Mouse (Mus musculus) left cerebral cortex, adult 2 months (tissue): ENCODE measurements around the gene Tgfbr2. TPM values are rescaled to one million over a fixed set of nuclear protein-coding genes. Genes with fewer than 3 reads are reported as not detected.

Experiments
- DNase-seq, 2 experiments: peaks; one replicate each; pipeline ENCODE4 v3.0.0; 2021 to 2022; ENCODE audit warnings: low spot score in 2 of 2, mixed read lengths in 1 of 2; ENCODE audit errors: extremely low spot score in 1 of 2
- H3K27ac ChIP-seq: fragments of 200-600 bp; 2 replicates; pipeline ENCODE4 v1.8.1; 2022
- H3K4me3 ChIP-seq: fragments of 200-600 bp; 2 replicates; pipeline ENCODE4 v1.8.1; 2022
- CTCF ChIP-seq: fragments of 200-600 bp; IDR thresholded peaks from 2 replicates; pipeline ENCODE4 v1.8.1; 2022; ENCODE audit warnings: antibody characterized with exemption, mild to moderate bottlenecking, moderate library complexity
- intact Hi-C: fragments of 180-260 bp; cut with DNase I; formaldehyde crosslinking; loops from one replicate; pipeline ENCODE4 v1.15.1; 2025
- total RNA-seq, 2 experiments: library from RNA; stranded (reverse); gene quantifications; 2 replicates each; pipeline ENCODE4 v1.2.3; 2021

Gene Tgfbr2
- total RNA-seq, 2 experiments from 2014 or later = 10.3 to 12.6 TPM

GRCm38 (mm10) chr9:116214296-116214695, 39.1 kb upstream of the Tgfbr2 start:
- no peak for TF ChIP-seq CTCF
- no peak overlapping the region for H3K4me3 ChIP-seq
- no peak for DNase-seq
- intact Hi-C loops = no loop called here
- no peak overlapping the region for H3K27ac ChIP-seq

DNA sequence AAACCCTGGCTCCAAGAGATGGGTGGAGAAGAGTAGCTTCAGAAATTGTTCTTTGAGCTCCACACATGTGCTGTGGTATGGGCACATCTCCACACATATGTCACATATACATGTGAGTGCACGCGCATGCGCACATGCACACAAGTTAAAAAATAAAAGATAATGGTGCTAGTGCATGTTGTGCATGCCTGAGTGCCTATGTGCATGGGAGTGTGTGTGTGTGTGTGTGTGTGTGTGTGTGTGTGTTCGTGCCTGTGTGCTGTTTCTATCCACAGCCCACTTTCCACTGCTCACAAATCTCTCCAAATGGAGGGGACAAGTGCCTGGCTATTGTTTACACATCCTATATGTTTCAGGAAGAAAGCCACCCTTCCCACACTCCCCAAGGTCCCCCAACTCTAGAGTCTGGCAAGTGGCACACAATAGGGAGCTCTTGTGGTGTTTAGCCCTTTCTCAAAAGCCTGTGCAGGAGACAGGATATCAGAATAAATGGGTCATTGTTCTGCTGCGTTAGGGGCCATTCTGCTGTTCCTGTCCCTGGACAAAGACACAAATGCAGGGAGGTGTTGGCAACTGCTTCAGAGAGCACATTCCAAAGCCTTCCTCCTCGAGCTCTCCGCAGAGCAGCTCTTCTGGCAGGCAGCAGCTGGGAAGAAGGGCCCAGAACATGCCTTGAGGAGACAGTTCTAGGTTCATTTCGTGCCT, 37.9 kb upstream of the Tgfbr2 start:
- no peak overlapping the region for H3K4me3 ChIP-seq
- no peak for DNase-seq
- H3K27ac ChIP-seq = no peak overlapping the region
- no peak for TF ChIP-seq CTCF
- intact Hi-C loops = no loop called here

DNA sequence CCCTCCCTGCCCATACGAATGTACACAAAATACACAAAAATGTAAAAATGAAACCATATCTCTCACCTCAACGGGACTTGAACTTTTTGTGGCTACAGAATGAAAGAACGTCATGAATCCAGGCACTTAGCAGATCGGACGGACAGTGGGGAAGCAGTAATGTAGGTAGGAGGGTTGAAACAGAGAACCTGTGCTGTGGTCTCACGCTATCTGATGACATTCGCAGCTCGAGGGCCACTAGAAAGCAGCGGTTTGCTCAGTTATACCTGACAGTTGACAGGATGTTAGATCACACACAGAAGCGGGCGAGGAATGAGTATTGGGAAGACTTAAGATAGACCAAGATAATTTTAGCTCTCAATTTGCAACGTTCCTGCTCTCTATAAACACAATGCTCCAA, 36.9 kb upstream of the Tgfbr2 start:
- no peak overlapping the region for H3K4me3 ChIP-seq
- intact Hi-C loops = no loop called here
- no peak for DNase-seq
- no peak for TF ChIP-seq CTCF
- H3K27ac ChIP-seq = no peak overlapping the region

DNA sequence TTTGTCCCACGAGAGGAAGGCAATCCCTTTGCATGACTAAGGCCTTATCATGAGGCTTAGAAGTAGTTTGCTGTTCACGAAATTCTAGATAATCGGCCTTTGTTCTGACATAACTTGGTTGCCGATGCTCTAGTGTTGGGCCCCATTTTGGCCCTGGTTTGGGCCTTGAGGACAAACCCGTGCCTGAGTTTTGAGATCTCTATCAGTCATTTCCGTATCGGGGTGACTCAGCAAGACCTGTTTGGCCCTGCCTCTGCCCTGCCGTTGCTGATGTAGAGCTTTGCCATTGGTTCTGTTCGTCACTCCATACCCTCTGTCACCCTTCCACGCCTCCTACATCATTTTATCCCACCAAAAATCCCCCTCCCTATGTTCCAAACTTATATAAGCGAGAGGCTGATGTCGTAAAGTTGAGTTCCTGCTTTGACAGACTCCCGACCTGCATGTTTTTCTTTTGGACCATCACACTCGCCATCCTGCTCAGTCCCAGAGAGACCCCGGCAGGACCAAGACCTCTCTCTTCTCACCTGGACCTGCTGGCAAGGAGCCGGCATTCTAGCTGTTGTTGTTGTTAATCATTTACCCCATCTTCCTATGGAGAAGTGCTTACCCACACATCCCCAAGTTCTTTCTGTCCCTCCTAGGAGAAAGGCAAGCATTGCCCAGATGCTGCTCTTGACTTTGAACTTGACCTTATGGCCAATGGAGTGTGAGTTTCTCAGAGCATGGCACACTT, 33.2 kb upstream of the Tgfbr2 start:
- intact Hi-C loops = no loop called here
- TF ChIP-seq CTCF = no peak
- Histone ChIP-seq H3K27ac (no peak overlapping the region), H3K4me3 (no peak overlapping the region)
- no peak for DNase-seq

- H3K4me3 ChIP-seq = no peak overlapping the region
- no peak for DNase-seq
- TF ChIP-seq CTCF = no peak
- intact Hi-C loops = no loop called here
- H3K27ac ChIP-seq = no peak overlapping the region
Observed at GRCm38 (mm10) chr9:116206901-116207300, 31.7 kb upstream of the Tgfbr2 start.

DNA sequence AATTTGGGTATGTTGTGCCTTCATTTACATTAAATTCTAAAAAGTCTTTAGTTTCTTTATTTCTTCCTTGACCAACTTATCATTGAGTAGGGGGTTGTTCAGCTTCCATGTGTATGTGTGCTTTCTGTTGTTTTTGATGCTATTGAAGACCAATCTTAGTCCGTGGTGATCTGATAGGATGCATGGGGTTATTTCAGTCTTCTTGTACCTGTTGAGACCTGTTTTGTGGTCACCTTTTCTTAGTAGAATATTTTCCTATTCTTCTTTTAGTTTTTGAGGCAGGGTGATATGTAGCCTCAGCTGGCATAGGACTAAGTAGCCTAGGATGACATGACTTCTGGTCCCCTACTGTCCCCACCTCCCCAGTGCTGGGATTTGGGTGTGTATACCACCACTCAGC, 28.5 kb upstream of the Tgfbr2 start:
- no peak for TF ChIP-seq CTCF
- H3K27ac ChIP-seq = no peak overlapping the region
- no peak for DNase-seq
- intact Hi-C loops = loop anchor here (1.0 kb wide), 1 partner anchor 46 kb away; no protein-coding TSS in a partner anchor
- no peak overlapping the region for H3K4me3 ChIP-seq

DNA sequence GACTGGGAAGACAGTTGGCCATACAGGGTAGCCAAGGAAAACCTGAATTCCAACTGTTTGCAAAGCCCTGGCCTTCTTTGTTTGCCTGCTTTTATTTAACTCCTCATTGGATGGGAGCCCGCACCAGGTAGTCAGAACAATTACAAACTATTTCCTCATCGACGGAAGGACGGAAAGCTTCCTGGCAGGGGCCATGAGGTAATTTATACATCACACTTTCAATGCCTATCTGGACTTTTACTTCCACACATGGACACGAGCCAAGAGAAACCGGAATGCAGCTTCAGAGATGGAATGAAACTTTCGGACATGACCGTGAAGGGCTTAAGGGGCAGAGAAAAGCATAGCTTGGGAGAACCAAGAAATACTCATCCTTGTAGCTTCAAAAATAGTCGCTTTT, 24.0 kb upstream of the Tgfbr2 start:
- TF ChIP-seq CTCF = no peak
- intact Hi-C loops = no loop called here
- Histone ChIP-seq H3K4me3 (no peak overlapping the region), H3K27ac (no peak overlapping the region)
- DNase-seq = no peak

- intact Hi-C loops = no loop called here
- H3K4me3 ChIP-seq = no peak overlapping the region
- no peak overlapping the region for H3K27ac ChIP-seq
- no peak for DNase-seq
- TF ChIP-seq CTCF = no peak
Observed at GRCm38 (mm10) chr9:116198488-116198887, 23.3 kb upstream of the Tgfbr2 start.

- intact Hi-C loops = no loop called here
- no peak for TF ChIP-seq CTCF
- Histone ChIP-seq H3K4me3 (no peak overlapping the region), H3K27ac (no peak overlapping the region)
- no peak for DNase-seq
Observed at GRCm38 (mm10) chr9:116197491-116198170, 22.5 kb upstream of the Tgfbr2 start.

DNA sequence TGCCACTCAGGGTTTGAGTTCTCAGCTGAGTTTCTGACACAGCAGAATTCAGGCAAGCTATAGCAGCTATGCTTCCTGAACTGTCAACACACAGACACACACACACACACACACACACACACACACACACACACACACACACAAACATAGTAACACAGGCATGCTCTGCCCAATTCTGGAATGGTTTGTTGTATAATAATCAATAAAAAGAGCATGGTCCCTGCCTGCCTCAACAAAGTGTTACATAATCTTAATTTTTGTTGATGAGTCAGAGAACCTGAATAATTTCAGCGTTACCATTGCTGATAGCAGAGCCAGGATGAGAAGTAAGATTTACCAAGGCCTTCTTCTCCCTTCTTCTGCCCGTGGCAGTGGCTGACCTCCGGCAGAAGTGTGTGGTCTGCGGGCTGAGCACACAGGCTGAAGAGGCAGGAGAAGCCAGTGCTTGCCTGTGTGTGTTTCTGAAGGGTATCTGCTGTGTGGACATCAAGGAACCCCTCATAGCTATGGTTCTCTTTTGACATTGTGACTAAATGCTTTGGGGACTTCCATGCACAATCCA, 18.8 kb upstream of the Tgfbr2 start:
- Histone ChIP-seq H3K27ac (no peak overlapping the region), H3K4me3 (no peak overlapping the region)
- no peak for TF ChIP-seq CTCF
- no peak for DNase-seq
- intact Hi-C loops = no loop called here

DNA sequence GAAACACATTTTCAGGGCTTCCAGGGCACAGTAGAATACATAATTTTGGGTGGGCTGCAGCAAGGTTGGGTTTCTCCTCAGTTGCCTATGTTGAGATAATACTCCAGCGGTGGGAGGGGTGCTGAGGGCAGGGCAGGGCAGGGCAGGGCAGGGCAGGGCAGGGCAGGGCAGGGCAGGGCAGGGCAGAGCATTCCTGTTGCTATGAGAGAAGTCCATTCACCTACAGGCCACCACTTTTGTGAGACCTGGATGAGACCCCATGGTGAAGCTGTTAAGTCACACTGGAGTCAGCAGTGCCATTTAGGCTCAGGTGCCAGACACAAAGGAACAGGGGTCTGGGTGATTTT, 18.3 kb upstream of the Tgfbr2 start:
- no peak overlapping the region for H3K27ac ChIP-seq
- intact Hi-C loops = no loop called here
- DNase-seq = no peak
- no peak overlapping the region for H3K4me3 ChIP-seq
- no peak for TF ChIP-seq CTCF
